Mouse (Mus musculus) C2C12 (cell line): ENCODE data around the gene Eva1c.

Experiments used
- CEBPB ChIP-seq: IDR thresholded peaks from one replicate; pipeline ENCODE4 v1.6.1; 2011; ENCODE audit warnings: low read depth, mild to moderate bottlenecking, control low read depth, moderate library complexity
- CTCF ChIP-seq: IDR thresholded peaks from one replicate; pipeline ENCODE4 v1.5.1; 2011; ENCODE audit not compliant: control insufficient read depth, insufficient read depth, insufficient read length
- FOSL1 ChIP-seq: IDR thresholded peaks from one replicate; pipeline ENCODE4 v1.8.0; 2011; ENCODE audit warnings: mild to moderate bottlenecking, low read length; ENCODE audit not compliant: poor library complexity, insufficient read depth, severe bottlenecking
- MAX ChIP-seq: IDR thresholded peaks from one replicate; pipeline ENCODE4 v1.6.1; 2011; ENCODE audit warnings: mild to moderate bottlenecking, control low read depth
- MYOD1 ChIP-seq: IDR thresholded peaks from one replicate; pipeline ENCODE4 v1.6.1; 2011; ENCODE audit warnings: low read depth; ENCODE audit not compliant: control insufficient read depth, insufficient read length
- MYOG ChIP-seq: IDR thresholded peaks from one replicate; pipeline ENCODE4 v1.6.1; 2011; ENCODE audit not compliant: control insufficient read depth, insufficient read length; ENCODE audit errors: extremely low read depth
- USF1 ChIP-seq: IDR thresholded peaks from one replicate; pipeline ENCODE4 v1.6.1; 2011; ENCODE audit warnings: low read depth, mild to moderate bottlenecking, control low read depth, moderate library complexity

- TF ChIP-seq CTCF (no peak), MYOG (no peak), MAX (no peak), FOSL1 (no peak), CEBPB (no peak), USF1 (no peak), MYOD1 (no peak)
Observed at GRCm38 (mm10) chr16:90946977-90947376, 120.5 kb downstream of the Eva1c start.
